Mouse (Mus musculus): ENCODE results near the gene Gm21616. TPM values are rescaled to one million over a fixed set of nuclear protein-coding genes. Genes with fewer than 3 reads are reported as not detected.

The Gm21616 gene
- total RNA-seq (2023), result not detected

GRCm38 (mm10) chrX:125435242-125435641 is at the start of gene Gm21616:
Gene Gm21616, plus strand, starts transcription at chrX:125435542.

